Mouse (Mus musculus): ENCODE measurements around the gene Hyal1.
"Not testable (repeated sequence)": the region's sequence is repeated elsewhere in the genome, so short reads cannot be mapped to it uniquely, and the experiment has no call there.

The Hyal1 gene

GRCm38 (mm10) chr9:107571534-107572326 is 5.0 kb upstream of the Hyal1 start:
- DNase-seq (ENCODE audit: low spot score in 2 of 2), result no peak

DNA sequence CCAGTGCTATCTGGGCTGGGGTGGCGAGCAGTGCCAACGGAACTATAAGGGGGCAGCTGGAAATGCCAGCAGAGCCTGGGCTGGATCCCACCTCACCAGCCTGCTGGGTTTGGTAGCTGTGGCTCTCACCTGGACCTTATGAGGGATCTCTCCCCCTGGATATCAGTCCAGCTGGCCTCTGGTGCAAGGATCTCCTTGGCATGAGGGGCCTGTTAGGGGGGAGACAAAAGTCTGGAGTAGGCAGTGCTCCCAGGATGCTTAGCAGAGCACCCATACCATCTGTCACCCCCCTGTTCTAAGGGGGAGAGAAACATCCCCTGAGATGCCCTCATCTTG is 4.4 kb upstream of the Hyal1 start:
- DNase-seq (ENCODE audit: low spot score in 2 of 2), result no peak

- not testable (repeated sequence) for DNase-seq (ENCODE audit: low spot score in 2 of 2)
Observed at GRCm38 (mm10) chr9:107573774-107574173, 3.0 kb upstream of the Hyal1 start.

DNA sequence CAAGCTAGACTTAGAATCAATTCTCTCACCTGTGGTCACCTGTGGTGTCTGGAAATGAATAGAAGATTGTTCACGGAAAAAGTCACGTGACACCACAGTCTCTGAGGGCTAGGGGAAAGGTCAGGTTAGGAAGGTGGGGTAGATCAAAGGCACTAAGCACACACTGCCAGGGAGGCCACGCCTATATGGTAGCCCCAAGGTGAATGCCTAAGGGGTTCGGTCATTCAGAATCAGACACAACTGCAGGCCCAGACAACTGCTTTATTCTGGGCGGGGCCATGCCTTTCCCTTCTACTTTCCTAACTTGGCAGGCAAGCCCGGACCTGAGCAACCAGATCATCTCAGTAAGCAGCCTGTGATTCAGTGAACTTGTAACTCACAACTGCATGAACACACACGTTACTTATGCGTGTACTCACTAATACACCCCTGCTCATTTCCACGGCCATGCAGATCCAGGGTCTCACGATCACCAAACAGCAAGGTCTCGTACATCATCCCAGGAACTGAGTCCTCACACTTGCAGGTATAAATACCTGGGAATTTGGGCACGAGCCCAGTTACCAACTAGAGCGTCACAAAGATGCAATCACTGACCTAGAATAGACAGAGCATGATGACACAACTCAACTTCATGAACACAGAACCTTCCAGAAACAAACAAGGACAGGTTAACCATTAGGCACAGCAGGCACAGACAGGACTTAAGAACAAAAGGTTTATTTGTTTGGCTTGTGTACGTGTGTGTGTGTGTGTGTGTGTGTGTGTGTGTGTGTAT is 959 bp upstream of the Hyal1 start:
- DNase-seq (ENCODE audit: low spot score in 2 of 2), result no peak

GRCm38 (mm10) chr9:107577871-107578270 is 1.1 kb downstream of the Hyal1 start:
- DNase-seq (ENCODE audit: low spot score in 2 of 2), result no peak

DNA sequence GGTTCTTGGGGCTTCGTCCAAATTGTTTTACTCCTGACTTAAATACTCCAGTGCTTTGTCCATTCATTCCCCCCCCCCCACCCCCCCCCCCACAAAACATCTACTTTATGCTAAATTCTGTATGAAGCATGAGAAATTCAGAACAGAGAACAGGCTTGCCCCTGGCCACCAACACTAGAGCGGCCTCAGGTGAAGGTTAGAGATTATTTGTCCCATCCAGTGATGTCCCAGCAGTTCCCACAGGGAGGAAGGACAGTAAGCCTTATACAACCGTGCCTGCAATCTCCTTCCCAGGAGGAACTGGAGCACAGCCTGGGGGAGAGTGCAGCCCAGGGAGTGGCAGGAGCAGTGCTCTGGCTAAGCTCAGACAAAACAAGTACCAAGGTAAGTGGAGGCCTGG is 1.9 kb downstream of the Hyal1 start, which contains the start of gene Naa80:
Gene Naa80 (plus strand): TSS at position 301 of the 400 bp plus-strand sequence.
- DNase-seq (ENCODE audit: low spot score in 2 of 2), result no peak

DNA sequence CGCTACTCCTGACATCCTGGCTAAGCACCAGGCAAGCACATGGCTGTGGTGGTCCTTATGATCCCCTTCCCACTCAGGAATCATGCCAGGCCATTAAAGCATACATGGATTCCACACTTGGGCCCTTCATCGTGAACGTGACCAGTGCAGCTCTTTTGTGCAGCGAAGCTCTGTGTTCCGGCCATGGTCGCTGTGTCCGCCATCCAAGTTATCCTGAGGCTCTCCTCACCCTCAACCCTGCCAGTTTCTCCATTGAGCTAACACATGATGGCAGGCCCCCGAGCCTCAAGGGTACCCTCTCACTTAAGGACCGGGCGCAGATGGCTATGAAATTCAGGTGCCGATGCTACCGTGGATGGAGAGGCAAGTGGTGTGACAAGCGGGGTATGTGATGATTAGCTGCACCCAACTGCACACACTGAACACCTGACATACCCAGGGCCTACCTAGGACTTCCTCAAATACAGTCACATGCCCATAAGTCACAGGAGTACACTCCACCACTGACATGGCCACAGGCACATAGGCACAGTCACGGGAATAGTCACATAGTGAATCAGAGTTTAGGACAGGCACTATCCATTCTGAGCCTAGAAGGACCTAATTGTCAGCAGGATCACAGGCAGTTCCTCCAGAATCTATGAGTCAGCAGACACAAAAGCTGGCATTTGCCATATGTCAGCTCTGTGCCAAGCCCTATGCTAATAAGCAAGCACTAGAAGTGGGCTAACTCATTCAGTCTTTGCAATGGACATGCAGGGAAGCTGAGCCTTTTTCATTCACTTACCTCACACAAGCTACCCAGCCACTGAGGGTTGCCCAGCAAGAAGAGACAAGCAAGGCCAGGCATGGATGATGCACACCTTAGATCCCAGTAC is 2.5 kb downstream of the Hyal1 start:
- DNase-seq (ENCODE audit: low spot score in 2 of 2), result no peak

- peak; percentile 79 to 82 for DNase-seq (ENCODE audit: low spot score in 2 of 2)
Observed at GRCm38 (mm10) chr9:107580501-107581317, 4.0 kb downstream of the Hyal1 start, which contains the start of gene Hyal3. Gene Hyal3, plus strand, starts transcription at chr9:107580818.

- DNase-seq (ENCODE audit: low spot score in 2 of 2), result no peak
Observed at GRCm38 (mm10) chr9:107581584-107581983, 4.9 kb downstream of the Hyal1 start.

GRCm38 (mm10) chr9:107582509-107583062 is 5.9 kb downstream of the Hyal1 start:
- no peak for DNase-seq (ENCODE audit: low spot score in 2 of 2)

DNA sequence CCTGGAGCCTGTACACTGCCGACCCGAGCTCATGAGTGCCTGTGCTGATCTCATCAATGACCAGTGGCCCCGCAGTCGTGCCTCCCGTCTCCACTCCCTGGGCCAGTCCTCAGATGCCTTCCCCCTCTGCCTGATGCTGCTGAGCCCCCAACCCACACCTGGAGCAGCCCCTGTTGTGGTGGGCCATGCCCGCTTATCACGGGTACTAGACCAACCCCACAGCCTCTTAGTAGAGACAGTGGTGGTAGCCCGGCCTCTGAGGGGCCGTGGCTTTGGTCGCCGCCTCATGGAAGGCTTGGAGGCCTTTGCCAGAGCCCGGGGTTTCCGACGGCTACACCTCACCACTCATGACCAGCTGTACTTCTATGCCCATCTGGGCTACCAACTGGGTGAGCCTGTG is 6.4 kb downstream of the Hyal1 start:
- no peak for DNase-seq (ENCODE audit: low spot score in 2 of 2)

- DNase-seq (ENCODE audit: low spot score in 2 of 2), result no peak
Observed at GRCm38 (mm10) chr9:107586504-107586903, 9.8 kb downstream of the Hyal1 start.

DNA sequence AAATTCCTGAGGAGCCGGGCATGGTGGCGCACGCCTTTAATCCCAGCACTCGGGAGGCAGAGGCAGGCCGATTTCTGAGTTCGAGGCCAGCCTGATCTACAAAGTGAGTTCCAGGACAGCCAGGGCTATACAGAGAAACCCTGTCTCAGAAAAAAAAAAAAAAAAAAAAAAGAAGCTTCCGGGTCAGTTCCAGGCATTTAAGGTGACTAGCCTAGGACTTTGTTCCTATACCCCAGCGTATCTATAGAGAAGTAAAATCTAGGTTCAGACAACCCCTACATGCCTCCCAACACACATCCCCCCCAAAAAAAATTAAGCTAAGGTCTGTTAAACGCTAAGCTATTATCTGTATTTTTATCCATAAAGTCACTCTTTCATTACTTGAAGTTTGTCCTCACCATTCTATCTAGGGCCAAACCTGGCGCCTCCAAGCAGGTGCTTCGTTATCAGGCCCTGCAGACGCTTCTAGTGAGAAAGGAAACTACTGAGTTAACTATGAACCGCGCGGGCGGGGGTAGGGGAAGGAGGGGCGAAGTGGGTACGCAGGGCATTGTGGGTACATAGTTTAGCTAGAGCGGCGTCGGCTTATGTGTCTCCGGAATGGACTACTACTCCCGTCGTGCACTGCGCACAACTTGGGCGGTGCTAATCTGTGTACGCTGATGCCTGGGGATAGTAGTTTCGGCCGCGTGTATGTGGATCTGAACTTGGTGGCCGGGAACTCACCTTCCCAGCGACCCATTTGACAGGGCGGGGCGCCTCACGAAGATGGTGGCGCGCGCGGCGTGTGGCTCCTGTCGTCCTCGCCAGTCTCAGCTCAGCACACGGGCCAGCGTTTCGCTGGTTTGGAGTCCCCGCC is 10.5 kb downstream of the Hyal1 start, which contains the start of gene Ifrd2:
Gene Ifrd2 (plus strand): TSS at position 669 of the 859 bp plus-strand sequence.
- peak; percentile 95 to 97 for DNase-seq (ENCODE audit: low spot score in 2 of 2)

GRCm38 (mm10) chr9:107587833-107588639 is 11.3 kb downstream of the Hyal1 start:
- no peak for DNase-seq (ENCODE audit: low spot score in 2 of 2)

- DNase-seq (ENCODE audit: low spot score in 2 of 2), result no peak
Observed at GRCm38 (mm10) chr9:107590058-107590772, 13.5 kb downstream of the Hyal1 start.

DNA sequence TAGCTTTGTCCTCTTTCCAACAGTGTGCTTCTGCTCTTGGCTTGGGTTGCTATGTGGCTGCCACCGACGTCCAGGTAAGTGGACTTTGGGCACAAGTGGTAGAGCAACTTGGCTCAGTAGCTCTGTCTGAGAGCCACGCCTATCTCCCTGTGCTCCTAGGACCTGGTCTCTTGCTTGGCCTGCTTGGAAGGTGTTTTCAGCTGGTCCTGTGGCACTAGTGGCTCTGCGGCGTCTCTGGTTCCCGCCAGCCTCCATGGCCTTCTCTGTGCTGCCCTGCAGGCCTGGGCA is 14.0 kb downstream of the Hyal1 start:
- DNase-seq (ENCODE audit: low spot score in 2 of 2), result no peak

DNA sequence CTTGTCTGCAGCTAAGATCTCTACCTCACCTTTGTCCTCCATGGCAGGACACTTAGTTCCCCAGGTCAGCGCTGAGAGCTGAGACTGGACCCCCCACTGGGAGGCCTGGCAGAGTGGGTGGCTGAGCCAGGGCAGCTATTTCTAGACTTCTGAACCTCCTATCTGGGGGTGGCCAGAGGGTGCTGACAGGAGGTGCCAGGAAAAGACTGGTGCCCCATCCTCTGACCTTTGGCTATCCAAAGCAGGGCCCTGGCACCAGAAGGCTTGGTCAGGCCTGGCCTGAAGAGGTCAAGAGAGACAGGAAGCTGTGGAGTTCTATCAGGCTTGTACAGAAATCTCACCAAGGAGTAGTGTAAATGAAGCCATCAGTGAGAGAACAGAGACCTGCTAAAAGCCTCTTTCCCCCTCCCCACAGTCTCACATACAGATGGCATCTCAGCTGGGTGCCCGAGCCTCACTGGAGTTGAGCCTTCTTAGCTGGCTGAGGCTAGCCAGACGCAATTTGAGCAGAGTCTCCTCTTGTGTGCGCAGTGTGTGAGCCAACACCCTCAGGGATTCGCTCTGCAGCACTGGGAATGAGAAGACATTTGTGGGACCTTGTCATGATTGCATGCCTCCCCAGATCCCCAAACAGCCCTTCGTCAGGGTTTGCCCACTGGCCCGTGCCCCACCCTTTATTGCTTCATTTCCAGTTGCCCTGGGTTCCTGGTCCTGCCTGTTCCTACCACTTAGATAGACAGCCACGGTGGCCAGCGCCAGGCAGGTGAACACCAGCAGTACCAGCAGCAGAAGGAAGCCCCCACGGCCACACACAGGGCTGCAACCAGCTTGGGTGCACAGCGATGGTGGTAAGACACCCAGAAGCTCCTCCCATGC is 16.6 kb downstream of the Hyal1 start:
- DNase-seq (ENCODE audit: low spot score in 2 of 2), result no peak

All from thymus, postnatal 10 days (tissue).